Mouse (Mus musculus) kidney, adult 2 months (tissue): ENCODE data around the gene Fbxl12.

Experiments used
- CTCF ChIP-seq: fragments of 200-500 bp; conservative IDR thresholded peaks from 2 replicates; pipeline ENCODE4 v1.5.1; 2011; ENCODE audit warnings: low read depth, mild to moderate bottlenecking, control low read depth, low read length, moderate library complexity, mixed read lengths; ENCODE audit not compliant: insufficient read depth, insufficient read length
- POLR2A ChIP-seq: fragments of 200-500 bp; IDR thresholded peaks from one replicate; pipeline ENCODE4 v1.6.1; 2011; ENCODE audit warnings: low read depth, low read length, control low read depth

DNA sequence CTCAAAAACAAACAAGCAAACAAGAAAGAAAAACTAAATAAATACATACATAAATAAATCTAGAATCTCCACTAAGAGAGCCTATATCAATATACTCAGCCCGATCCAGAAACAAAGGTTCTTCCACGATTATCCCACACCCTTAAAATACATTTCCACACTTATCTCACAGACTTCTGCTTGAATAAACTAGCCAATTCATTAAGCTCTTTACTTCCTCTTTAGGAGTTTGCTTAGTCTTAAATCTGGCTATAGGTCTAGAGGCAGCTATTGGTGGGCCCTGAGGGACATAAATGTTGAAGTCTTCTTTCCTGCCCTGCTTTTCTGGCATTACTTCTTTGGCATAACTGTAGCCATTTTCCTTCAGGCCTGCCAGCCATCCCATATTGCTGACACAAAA is 13.2 kb downstream of the Fbxl12 start:
- TF ChIP-seq POLR2A, result no peak
- TF ChIP-seq CTCF, result no peak
